Mouse (Mus musculus) cerebellum, adult 9-10 months (tissue): ENCODE data around the gene Slc25a15.

Experiments
- DNase-seq: peaks from one replicate; pipeline ENCODE4 v3.0.0; 2022

Slc25a15 gene

DNA sequence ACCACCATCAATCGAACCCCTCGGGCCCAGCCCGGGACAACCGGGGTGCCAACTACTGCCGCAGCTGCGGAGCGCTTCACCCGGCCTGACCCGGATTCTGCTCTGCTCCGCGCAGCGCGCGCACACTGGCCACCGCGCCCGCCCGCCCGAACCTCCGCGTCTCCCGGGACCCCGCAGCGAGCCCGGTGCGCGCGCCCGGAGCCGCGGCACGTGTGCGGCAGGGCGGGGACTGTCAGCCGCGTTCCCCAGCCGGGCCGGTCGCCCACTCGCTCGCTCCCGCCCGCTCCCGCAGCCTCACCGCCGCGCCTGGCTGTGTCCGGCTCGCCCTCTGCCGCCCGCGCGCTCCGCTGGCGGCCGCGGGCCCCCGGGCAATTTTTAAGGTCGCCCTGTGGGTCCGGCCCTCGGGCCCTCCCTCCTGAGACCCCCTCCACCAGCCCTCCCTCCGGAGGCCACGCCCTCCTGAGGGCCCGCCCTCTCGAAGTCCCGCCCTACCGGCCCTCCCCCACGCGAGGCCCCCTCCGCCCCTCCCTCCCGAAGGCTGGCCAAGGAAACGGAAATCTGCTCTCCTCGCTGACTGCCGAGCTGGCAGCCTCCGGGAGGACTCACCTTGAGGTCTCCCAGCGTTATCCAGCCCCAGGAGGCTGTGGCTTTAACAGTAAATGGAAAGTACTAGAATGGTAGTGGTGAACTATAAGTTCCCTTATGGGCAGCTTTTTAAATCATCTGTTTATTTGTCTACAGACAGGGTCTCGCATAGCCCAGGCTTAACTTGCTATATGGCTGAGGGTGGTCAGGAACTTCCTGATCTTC is at the start of gene Slc25a15:
Gene Slc25a15 (minus strand): TSS at position 456 of the 810 bp plus-strand sequence.
- DNase-seq, result peak; percentile 88

DNA sequence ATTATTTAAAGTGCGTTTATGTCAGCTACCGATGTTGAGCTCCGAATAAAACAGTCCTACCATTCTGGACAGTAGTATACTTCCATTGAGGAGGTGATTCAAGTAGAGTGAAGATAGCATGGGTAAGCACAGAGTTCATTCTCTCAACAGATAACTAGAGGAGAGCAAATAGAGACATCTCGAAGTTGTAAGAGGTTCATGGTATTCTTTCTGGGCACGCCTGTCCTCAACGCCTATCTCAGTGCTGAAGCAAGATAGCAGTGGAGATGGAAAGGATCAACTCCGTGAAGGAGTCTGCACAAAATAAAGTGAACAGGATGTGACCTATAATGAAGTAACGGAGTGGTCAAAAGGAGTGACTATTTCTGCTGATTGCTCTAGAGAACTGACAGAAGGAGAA is 13.6 kb upstream of the Slc25a15 start:
- DNase-seq, result no peak

DNA sequence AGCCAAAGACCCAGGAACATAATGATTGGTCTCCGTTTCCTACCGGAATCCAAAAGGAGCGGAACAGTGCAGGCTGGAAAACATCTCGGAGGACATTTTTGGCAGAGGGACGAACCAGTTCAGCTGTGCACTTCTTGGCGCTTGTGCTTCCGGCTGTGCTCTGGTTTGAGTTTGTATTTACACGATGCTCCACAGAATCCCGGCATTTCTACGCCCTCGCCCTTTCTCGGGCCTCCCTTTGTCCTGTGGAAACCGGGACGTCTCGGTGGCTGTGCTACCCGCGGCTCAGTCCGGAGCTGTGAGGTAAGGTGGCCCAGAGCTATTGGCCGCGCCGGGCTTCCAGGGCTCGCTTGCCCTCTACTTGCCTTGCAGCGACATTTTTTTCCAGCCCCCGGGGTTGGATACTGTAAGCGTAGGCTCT is 12.9 kb upstream of the Slc25a15 start, which contains the start of gene Mrps31:
Gene Mrps31 (plus strand): TSS at position 80 of the 421 bp plus-strand sequence.
- DNase-seq, result peak; percentile 91

DNA sequence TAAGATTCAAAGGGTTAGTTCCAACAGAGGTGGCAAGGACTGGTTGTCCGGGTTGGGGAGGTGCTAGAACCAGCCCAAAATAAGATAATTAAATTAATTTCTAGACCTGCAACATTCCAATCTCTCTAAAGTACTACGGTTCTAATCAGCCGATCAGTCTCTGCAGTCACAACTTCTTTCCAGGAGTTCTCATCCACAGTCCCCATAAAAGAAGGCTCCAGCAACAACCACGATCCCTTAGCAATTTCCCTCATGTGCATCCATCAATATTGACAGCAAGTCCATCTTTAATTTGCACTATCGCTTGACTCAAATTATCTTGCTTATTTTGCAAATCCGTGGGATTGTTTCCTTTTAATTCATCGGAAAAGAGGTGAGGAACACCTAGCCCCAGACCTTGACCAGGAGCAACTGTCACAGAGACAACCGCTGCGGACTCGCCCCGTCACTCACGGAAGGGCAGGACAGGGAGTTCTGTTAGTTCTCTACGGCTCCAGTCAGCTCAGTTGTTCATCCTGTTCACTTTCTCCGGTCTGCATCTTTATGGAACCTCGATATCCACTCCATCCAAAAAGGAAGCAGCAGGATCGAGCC is 12.4 kb upstream of the Slc25a15 start:
- no peak for DNase-seq

DNA sequence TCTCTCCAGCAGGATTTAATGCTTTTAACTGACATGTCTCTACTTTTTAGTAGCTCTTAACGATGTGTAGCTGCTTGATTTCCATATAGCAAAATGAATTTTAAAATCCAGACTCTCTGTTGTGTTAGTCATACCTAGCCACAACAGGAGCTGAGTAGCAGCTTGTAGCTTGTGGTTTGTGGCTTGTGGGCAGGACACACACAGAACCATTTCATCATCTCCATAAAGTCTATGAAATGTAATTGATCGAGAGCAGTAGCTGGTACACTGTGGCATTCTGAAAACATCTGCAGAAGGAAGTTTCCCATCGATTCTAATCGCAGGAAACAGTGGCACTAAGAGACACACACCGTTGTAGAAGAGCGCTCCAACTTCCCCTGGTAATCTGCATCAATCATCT is 7.3 kb upstream of the Slc25a15 start:
- DNase-seq, result no peak

DNA sequence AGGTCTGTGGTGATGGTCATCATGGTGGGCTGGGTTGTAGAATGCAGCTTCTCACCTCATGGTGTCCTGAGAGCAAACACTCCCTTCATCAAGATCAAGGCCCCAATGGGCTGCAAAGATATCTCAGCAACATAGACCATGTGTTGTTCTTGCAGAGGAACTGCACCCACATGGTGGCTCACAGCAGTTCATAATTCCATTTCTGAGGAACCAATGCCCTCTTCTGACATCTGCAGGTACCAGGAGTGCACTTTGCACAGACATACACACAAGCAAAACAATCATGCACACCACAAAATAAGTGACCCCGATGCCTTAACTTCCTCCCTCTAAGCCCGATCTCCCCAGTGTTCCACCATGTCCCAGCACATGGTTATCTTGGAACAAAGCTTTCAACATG is 4.8 kb upstream of the Slc25a15 start:
- DNase-seq, result no peak

DNA sequence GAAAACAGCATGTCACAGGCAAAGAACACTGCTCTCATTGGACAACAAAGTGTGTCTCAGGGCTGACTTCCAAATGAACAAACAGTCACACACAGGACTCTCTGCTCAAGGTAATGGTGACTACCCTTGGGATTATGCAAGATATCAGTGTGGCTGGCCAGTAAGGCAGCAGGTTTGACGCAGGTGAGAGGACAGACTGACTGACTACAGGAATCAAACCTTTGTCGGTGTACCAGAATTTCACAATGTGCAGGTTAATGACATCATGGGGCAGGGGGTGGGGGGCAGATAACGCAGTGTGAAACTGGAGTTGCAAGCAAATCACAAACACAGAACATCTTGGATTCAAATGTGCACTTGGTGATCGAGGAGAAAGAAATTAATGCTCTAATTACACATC is 2.2 kb upstream of the Slc25a15 start:
- no peak for DNase-seq

GRCm38 (mm10) chr8:22399285-22399880 is 986 bp upstream of the Slc25a15 start:
- peak; percentile 52 for DNase-seq

GRCm38 (mm10) chr8:22397811-22398141 is 621 bp downstream of the Slc25a15 start:
- DNase-seq, result peak; percentile 62

DNA sequence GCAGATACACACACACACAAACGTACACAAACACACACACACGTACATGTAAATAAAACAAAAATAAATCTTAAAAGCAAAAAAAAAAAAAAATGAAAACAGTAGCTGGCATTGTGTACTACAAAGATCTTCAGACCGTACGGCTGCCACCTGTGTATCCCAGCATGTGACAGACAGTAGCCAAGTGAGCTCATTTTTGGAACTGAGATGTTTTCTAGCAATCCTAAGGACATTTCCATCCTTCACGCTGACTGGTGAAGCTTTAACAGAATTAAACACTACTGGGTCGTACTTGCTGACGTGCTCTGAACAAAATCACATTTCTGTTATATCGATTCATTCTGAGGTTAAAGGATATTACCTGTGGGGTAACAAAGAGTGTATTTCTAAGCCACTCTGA is 3.1 kb downstream of the Slc25a15 start:
- DNase-seq, result peak; percentile 65

DNA sequence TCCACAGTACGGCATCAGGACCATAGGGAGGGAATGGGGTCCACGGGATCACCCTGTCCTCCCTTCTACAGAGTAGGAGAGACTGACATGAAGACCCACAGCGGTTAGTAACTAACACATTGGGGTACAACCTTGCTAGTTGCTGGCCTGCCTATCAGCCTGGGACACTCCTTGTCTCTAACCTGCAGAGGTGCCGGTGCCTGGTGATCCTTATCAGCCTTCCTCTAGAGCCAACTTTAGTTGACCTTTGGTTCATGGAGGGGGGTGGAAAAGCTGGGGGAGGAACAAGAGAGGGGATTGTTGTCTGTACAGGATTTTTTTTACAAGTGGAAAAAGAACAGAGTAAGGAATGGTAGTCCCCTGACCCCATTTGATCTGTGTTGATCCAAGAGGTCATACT is 3.9 kb downstream of the Slc25a15 start:
- DNase-seq, result no peak

DNA sequence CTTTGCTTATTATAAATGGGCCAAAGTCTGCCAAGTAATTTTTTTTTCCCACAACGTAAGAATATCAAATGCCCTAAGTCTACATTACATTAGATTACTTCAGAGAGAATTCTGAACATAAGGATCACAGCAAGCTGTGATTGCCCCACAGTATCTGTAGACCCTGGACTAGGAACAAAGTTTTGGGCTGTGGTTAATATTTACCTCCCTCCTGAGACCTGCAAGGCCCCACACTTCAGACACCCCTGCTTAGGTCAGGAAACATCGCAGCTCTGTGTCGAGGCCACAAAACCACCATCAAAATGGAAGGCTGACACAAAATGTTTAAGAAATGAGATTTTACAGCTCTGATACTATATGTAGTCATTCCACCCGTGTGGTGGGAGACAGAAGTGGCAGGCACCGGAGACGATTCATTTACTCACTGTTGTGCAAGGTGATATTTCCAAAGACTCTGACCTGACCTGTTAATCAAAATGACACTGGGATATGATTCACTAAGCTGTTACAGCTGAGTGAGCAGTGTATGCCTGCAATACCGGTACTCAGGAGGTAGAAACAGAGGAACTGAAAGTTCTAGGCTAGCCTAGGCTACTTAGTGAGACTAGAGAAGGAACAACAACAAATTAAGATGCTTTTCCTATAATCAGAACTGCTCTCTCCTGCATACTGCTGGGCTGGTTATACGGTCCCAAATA is 7.5 kb downstream of the Slc25a15 start:
- no peak for DNase-seq

DNA sequence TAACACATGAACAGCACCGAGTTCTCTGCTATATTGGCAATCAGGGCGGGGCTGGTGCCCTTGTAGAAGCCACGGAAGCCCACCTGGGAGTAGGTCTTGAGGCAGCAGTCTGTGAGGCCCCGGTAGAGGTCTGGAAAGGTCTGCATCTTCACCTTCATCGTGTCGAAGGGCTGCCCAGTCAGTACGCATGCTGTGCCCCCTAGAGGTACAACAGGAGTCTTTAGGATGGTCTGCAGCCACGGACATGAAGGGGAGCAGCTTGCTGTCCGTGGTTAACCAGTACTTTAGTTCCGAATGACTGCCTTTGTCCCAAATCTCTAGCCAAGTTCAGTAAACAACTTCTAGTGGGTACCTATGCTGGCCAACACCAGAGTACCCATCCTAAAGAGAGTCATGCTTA is 8.5 kb downstream of the Slc25a15 start:
- no peak for DNase-seq

GRCm38 (mm10) chr8:22385158-22385557 is 13.2 kb downstream of the Slc25a15 start:
- no peak for DNase-seq

DNA sequence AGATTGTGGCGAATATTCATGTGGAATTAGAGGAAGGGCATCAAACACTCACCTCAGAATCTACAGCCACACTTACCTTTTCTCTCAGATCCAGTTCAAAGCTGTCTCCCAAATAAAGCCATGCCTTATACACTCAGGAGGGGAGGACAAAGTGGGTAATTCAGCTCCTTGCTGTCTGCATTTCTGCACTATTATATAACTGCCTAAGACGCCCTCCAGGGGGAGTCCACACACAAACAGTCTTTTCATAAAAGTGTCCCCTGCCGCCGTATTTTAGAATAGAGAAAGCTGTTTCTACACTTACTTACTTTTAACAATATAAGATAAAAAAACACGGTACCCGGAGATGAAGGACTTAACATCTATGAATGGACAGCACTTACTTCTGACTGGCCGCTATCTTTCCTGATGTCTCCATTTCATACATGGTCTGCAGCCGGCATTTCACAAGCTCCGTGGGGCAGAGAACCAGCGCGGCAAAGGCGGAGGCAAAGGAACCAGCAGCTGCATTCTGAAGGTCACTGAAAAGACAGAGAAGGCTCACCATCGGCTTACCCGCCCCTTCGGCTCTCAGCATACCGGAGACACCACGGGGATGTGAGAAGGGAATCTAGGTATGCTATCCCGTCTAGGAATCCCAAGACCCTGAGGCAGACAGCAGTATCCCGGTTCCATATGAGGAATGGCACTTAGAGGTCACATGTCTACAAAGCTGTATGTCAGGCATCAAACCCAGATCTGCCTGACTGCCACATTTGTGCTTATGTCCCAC is 15.4 kb downstream of the Slc25a15 start:
- no peak for DNase-seq

DNA sequence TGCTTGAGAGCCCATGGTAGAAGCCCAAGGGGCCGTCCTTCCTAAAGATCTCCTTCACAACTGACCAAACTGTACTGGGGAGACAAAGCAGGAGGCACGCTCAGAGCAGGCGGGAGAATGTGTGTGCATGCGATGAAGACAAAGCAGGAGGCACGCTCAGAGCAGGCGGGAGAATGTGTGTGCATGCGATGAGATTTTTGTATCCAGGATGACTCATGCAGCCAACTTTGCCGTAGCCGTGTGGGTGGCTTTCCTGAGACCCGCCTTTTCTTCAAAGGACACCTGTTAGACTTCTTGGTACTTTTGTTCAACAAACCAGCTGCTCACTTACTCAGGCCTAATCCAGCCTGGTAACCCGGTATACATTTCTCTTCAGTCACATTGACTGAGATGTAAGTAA is 17.5 kb downstream of the Slc25a15 start:
- DNase-seq, result no peak

DNA sequence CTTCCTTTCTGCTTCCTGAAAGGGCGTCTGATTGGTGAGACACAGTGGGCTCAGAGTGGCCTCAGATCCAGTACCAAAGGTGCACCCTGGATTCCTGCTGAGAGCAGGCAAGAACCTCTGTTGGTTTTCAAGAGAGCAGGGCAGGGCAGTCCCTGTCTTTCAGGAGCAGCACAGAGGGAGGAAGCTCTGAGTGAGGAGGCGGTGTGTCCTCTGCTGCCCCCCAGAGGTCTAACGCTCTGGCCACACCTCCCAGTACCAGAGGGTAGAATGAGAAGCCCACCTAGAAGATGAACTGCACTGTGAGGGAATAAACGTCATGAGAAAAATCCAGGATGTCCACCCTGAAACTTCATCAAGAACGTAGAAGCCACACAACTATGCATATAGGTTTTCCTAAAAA is 21.5 kb downstream of the Slc25a15 start:
- no peak for DNase-seq

- no peak for DNase-seq
Observed at GRCm38 (mm10) chr8:22376311-22376710, 22.1 kb downstream of the Slc25a15 start.

DNA sequence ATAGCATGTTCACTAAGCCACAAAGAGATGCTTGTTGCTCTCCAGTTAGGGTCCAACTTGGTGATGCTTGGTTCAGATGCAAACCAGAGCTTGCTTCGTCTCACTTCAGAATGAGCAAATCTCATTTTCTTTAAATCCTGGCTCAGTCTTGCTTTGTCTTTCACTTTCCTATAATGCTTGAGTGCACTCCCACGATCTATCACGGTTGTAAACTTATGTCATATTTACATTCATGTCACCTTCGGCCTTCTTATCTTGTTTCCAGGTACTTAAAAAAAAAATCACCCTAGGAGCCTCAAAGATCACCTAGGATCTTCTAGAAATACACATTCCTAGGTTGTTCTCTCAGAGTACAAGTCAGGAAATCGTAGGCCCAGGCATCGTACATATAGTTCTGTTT is 38.5 kb downstream of the Slc25a15 start:
- no peak for DNase-seq

GRCm38 (mm10) chr8:22359359-22359758 is 39.0 kb downstream of the Slc25a15 start:
- no peak for DNase-seq

- DNase-seq, result no peak
Observed at GRCm38 (mm10) chr8:22335426-22335825, 63.0 kb downstream of the Slc25a15 start.
